Mouse (Mus musculus): ENCODE data around the gene Rubcnl. TPM values are rescaled to one million over a fixed set of nuclear protein-coding genes. Genes with fewer than 3 reads are reported as not detected.

Gene Rubcnl
- total RNA-seq (2021), result 1 to 10 TPM; 1.0 to 1.1 TPM
- long read RNA-seq, partial matches to known transcripts, result 0 of 1 reads
- long read RNA-seq, other reads (novel, unspliced or antisense), result 1 of 1 reads

DNA sequence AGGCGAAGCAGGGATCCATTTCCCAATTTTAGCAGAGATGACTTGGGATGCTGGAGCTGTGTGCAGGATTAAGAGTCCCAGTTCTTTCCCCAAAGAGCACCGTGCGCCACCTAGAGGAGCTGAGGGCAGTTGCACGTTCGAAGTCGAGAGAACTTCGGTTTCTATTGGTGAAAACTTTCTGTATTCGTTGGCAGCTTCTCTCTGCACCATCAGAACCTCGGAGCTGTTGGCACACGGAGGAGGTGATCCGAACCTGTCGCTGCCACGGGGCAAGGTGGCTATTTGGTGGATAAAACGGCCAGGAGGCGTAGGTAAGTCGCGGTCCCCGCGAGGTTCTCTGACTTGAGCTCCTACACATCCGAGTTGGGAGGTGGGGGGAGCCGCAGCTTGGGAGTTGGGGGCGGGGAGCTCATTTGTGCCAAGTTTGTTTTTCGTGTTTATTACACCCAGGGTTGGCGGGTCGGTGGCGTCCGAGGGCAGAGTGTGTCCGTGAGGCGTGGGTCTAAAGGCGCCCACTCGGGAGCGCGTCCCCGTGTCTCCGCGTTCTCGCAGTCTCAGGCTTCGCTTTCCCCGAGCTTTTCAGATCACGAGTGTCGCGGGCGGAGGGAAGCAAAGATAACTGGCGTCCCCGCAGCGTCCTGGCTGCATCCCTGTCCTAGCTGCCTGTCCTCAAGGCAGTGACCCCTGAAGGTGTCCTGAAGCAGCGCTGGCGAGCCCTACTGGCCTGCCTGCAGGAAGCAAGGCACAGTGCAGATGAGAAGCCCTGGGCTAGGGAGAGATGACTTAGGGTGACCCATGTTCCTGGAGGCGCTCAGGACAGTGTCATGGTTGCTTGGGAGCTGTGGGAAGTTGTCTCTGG, at the start of gene Rubcnl:
TSS of gene Rubcnl (plus strand) at position 172 of the 859 bp plus-strand sequence.
- DNase-seq (ENCODE audit: low spot score in 2 of 2), result peak; percentile 76 to 81

DNA sequence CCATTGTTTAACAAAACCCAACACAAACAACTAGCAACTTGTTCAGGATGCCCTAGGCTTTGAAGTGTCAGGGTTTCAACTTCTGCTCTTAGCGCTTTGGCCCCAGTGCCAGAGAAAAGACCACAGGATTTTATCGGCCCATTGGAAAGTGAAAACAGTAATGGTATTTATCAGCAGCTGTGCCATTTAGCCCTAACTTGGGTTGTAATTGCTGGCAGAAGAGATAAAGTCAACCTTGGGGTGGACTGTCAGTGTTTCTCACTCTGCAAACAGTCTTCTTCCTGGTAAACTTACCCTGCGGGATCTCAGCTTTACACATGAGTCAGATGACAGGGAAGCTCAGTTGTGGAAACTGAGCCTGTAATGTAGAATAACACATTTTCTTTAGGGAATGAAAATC, 43.6 kb upstream of the Rubcnl start:
- no peak for DNase-seq (ENCODE audit: low spot score in 2 of 2)

DNA sequence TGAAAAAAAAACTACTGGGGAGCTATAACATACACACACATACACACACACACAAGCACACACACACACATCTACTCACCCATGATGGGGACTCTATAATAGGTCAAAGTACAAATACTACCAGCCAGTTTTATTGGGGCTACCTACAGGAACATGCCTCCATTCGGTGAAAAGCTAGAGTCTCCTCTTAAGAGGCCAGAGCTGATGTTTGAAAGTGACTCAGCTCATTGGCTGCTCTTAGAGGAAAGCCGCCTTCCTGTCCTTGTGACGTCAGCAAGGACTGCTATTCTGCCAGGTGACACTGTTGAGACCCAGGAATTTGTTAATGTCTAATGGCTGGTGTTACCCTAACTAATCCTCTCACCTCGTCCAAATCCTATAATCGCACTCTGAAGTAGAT, 43.1 kb upstream of the Rubcnl start:
- DNase-seq (ENCODE audit: low spot score in 2 of 2), result no peak

DNA sequence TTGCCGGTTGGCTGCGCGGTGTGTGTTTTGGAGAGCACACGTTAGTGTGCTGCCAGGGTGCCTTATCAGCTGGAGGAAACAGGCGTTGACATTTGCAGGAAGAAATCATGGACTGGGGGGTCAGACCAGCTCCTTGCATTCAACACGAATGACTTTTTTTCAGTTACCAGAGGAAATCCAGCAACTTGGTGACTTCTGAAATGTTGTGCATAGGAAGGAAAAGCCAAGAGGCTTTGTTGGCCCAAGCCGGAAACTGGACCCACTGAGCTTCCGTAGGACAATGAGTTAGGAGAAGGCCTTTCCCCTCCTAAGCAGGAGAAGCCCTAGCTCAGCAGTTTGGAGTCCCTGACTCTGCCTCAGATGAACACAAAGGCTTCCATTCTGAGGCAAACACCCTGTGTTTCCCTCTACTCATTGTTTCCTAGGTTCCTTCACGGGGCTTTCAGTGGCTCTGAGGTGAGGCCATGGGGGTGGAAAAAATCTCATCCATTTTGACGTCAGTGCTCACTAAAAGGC, 41.6 kb upstream of the Rubcnl start:
- no peak for DNase-seq (ENCODE audit: low spot score in 2 of 2)

DNA sequence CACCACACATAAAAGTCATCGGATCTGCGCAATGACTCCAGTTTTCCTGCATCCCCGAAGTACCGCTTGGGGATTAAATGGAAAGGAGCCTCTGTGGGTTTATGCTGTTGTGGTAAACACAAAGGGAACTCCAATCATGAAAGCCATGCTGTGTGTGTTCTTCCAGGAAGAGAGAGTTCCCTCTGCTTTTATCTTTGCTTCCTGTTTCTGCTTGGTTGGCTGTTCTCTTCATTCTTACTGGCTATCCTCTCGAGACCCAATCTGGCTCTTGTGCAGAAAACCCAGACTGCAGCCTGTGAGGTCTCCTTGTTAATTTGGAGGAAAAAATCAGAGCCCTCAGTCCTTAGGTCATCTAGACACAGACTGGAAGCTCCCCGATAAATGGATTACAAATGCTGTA, 38.9 kb upstream of the Rubcnl start:
- DNase-seq (ENCODE audit: low spot score in 2 of 2), result no peak

DNA sequence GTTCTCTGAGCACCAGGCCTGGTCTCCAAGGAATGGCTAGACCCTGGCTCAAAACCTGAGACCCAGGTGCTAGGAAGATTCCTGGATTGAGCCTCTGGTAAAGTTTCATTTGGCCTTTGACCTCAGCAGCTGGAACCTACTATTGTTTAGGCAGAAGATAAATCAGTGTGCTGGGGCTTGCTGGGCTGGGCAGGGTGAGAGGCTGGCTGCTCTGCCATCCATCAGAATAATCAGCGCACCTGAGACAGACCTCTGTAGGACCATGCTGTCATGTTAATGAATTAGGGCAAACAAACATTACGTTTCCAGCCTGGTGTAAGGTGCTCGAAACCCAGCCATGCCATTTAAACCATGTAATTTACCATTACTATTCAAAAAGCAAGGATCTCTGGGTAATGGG, 34.8 kb upstream of the Rubcnl start:
- DNase-seq (ENCODE audit: low spot score in 2 of 2), result no peak

DNA sequence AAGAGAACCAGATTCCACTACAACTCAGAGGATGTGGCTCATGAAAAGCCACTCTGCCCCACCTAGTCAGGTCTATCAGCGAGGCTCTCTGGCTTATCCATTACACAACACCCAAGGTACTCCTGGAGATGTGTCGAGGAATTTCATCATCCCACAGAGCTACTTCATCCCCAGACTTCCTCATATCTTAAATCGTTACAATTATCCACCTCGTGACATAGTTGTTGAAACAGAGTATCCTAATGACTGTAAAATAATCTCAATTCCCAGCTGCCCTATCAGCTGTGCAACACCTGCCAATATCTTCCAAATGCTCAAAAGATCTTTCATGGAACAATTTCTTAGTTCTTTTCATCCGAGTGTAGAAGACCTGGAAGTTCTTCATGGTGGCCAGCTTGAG, 32.7 kb upstream of the Rubcnl start:
- no peak for DNase-seq (ENCODE audit: low spot score in 2 of 2)

DNA sequence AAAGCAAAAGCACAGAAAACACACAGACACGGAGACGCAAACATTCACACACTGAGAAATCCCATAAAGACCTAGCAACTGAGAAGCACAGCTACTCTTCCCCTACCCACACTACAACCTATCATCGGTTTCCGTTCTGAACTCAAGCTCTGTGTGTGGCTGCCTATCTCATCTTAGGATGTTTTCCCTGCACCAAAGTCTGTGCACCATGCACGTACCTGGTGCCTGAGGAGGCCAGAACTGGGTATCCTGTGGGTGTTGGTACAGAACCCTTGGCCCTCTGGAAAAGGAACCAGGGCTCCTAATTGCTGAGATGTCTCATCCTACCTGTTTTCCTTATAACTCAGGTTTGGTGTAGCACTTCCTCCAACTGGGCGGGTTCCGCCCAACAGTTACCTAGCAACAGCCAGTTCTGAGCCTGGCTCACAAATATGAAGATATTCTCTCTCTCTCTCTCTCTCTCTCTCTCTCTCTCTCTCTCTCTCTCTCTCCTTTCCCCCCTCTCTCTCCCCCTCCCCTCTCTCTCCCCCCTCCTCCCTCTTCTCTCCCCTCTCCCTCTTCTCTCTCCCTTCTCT, 30.9 kb upstream of the Rubcnl start:
- DNase-seq (ENCODE audit: low spot score in 2 of 2), result no peak

DNA sequence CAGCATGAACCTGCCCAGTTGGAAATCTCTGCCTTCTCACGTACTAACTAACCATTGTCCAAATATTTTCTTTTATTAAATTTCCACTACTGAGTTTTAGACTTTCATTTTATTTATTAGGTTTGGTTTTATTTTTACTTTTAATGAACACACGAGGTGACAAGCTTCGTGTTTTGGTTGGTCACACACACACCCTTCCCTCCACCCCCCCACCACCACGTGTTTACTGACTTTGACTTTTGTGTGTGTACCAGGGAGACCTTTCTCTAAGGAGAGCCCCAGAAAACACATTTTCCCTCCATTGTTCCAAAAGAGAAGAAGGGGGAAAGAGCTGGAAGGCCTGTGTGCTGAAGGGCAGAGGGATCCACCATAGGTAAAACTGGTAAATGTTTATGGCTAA, 30.2 kb upstream of the Rubcnl start:
- no peak for DNase-seq (ENCODE audit: low spot score in 2 of 2)

DNA sequence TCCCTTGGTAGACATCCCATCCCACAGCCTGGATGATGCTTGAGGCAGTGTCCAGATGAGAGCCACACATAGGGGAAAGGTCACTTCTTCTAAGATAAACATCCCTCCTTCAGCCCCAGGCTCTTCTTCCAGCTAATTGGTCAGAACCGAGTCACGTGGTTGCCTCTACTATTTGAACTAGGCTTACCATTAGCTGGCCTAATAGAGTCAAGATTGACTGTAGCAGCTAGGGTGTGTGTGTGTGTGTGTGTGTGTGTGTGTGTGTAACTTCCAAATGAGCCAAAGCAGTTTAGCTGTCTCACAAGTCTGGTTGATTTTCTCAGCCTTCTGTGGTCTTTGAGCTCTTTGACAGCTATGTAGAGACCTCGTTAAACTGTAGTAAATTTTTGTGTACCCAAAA, 29.3 kb upstream of the Rubcnl start:
- DNase-seq (ENCODE audit: low spot score in 2 of 2), result no peak

DNA sequence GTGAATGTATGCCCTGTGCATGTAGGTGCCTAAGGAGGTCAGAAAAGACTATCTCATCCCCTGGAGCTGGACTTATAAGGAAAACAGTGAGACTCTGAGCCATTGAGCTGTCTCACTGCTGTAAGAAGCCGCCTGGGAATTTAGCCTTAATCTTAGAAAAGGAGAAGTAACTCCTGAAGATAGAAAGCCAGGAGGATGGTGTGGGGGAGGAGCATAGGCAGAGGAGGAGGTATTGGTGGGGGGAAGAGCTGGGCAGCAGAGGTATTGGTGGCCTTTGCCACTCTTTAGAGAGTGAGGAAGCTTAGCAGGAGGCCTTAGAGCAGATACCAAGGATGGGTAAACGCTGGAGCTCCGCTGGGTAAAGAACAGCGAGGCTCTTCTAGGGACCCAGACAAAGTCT, 26.5 kb upstream of the Rubcnl start:
- no peak for DNase-seq (ENCODE audit: low spot score in 2 of 2)

DNA sequence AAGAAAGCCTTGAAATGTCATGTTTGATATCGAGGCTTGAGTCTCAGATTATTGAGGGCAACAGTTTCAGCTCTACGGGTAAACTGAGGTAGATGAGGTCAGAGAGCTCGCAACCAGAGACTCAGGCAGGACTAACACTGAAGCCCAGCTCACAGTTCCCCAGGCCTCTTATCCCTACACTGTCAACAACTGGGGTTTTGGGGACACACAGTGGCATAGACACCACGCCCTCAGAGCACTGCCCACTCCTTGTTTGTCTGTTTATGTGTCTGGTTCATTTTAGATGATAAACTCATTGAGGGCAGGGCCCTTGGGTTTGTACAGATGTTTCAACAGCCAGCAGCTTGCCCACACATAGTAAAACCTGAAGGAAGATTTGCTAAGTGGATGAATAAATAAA, 25.9 kb upstream of the Rubcnl start:
- no peak for DNase-seq (ENCODE audit: low spot score in 2 of 2)

DNA sequence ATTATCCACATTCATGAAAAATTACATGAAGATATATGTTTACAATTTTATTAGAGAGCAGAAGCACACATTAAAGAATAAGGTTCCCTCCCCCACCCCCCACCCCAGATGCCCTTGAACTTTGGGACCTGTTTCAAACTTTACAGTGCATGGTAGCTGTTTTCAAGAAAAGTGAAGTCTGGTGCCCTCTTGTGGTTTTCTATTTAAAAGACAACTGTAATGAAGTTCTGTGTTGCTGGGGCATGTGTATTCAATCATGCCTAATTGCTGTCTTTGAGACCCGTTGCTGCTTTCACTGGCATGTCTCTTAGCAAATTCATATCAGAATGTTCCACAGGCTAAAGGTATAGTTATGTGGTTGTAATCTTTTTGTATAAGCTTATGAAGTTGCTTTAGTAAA, 25.3 kb upstream of the Rubcnl start:
- no peak for DNase-seq (ENCODE audit: low spot score in 2 of 2)

DNA sequence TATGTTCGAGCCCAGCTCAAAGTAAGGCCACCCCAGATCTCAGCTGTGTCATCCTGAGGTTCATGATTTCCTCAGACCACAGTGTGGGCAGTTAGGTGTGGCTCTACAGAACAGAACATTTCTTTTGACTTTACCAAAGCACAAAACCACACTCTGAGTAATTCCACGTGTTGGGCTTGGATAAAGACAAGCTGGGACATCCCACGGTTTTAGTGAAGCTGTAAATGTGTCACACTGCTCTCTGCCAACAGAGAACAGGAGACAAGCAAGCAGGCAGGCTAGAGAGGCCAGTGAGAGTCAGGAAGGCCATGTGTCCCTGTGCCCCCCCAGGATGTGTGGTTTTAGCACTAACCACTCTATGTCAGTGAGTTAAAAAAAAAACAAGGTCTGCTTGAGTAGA, 19.3 kb upstream of the Rubcnl start:
- no peak for DNase-seq (ENCODE audit: low spot score in 2 of 2)

DNA sequence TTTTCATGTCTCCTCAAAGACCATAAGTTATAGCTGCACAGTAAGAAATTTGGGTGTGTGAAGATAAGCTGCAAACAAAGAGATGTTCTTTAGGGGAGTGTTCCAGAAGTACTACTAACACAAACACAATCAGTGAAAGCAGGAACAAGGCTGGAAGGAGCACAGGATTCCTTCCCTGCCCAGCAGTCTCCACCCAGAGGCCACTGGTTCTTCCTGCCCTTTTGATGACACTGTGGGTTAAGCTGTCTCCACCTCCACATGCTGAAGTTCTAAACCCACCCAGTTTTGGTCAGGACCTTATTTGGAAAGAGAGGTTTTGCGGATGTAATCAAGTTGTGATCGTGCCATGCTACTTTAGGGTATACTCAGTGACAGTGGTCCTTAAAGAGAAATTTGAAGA, 18.8 kb upstream of the Rubcnl start:
- DNase-seq (ENCODE audit: low spot score in 2 of 2), result no peak

DNA sequence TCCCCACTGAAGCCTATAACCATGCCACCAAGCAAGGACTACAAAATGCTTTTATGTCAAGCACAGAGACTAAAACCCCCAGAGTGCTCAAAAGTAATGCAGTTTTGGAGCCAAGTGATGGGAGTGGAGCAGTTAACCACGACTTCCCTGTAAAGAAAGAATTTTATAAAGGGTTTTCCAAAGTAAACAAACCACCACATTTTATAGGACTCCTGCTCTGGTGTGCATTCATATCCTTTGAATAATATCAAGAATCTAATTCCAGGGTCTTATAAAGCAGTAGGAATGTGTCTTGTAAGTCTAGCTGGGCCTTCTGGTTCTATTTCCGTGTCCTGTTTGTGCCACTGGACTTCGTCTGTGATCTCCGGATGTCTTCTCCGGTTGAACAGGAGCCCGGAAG, 14.5 kb upstream of the Rubcnl start:
- DNase-seq (ENCODE audit: low spot score in 2 of 2), result no peak

DNA sequence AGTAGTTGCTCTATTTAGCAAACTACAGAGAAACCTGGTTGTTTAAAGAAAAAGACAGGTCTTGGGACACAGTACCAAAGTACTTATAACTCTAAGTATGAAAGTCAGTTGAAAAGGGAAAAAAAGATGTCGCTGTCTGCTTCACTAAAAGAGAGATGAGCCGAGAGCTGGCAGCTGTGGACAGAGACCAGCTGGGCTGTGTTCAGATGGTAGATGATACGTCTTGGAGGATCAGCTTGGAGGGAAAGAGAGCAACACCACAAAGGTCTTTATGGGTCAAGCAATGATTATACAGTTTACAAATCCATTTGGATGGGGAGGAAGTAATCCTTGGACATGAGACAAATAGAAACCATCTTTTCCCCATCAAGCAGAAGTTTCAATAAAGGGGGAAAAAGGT, 12.5 kb upstream of the Rubcnl start:
- no peak for DNase-seq (ENCODE audit: low spot score in 2 of 2)

DNA sequence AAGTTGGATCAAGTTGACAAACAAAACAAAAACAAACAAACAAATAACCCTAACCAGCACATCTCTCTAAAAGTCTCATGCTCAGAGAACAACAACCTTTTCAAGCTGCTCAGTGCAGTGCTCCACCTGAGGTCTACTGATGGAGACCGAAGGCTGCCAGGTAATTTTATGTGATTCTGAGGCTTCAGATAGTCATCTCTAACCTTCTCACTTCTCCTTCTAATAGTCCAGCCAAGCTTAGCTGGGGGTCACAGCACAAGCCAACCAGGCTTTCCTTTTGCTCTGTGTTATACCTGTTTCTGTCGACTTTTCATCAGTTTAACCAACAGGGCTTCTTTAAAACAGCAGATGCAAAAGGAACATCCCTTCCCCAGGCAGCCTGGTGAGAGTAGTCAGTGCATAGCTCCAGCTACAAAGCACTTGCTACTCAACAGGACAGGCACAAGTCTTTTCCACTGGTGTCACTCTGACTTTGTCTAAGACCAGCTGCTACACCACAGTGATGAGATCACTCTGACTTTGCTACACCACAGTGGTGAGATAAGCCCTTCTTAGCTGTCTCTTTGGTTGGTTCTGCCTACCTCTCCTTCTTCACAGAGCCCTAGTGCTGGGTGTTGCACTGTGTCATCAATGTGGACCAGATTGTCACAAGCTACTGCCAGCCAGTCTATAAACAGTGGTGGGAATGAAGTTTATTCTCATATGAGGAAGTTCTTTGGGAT, 10.2 kb upstream of the Rubcnl start:
- no peak for DNase-seq (ENCODE audit: low spot score in 2 of 2)

DNA sequence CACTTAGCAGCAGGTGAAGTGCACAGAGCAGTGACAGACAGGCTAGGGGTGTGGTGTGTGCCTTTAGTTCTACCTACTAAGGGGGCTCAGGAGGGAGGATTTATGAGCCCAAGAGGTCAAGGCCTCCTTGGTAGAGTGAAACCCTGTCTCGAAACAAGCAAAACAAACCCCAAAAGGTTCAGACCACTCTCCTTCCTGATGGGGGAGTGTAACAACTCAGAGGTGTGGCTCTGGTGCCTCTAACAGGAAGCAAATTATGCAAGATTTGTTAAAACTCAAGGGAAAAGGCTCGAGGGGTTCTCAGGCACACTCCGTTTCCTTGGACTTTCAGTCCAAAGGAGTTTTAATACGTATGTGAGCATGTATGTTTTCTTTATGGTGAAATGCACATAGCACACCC, 5.5 kb upstream of the Rubcnl start:
- DNase-seq (ENCODE audit: low spot score in 2 of 2), result no peak

DNA sequence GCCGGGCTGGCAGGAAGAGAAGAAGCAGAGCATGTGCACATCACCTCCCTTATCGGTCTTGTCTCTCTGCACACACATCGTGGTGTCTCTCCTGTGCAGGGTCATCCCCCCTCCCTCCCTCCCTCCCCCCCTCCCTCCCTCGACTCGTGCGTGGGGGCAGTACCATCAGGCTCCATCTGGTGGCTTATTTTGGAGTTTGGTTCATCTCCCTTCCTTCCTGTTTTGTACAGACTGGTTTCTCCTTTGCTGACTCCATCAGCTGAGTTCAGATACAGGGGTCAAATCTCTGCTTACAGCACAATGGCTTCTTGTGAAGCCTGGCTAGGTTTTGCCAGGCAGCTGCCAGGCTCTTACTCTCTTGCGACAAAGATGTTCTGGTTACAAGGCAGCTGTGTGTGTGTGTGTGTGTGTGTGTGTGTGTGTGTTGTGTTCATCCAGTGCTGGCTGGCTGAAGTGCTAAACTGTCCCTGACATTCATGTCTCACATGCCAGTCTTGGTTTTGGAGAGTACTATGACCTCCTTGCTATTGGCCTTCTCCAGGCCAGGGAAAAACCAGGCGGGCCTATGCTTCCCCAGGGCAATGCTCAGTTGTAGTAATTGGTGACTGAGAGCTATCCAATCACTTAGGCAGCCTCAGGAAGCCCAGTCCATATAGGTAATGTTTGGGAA, 4.7 kb upstream of the Rubcnl start:
- DNase-seq (ENCODE audit: low spot score in 2 of 2), result peak in 1 of 2 experiments; percentile 28

DNA sequence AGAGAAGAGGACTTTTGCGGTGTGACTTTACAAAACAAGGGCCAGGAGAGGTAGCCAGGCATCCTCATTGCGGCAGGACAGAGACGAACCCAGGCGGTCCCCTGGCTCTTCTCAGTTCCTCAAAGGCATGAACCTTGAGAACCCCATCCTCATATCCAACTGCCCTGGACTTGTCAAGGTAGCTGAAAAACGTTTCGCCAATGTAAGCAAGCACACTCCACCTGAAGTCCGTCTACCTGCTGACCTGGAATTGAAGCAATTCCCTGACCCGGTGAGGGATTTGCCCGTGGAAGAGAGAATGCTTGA, 841 bp downstream of the Rubcnl start:
- DNase-seq (ENCODE audit: low spot score in 2 of 2), result no peak

DNA sequence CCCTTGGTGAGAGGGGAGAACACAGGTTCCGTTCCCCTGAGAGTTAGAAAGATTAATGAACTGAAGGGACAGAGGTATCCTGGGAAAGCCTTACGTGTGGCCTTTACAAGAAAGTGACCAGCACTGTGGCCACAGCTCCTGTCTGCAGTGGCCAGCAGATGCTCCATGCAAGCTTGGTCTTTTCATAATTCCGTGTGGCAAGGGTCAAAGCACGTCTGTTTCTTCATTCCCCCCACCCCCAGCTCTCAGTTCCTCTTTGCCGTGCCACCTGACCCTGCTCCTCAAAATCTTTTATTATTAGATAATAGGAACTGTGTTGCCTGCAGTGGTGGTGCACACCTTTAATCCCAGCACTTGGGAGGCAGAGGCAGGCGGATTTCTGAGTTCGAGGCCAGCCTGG, 1.4 kb downstream of the Rubcnl start:
- no peak for DNase-seq (ENCODE audit: low spot score in 2 of 2)
